Mouse (Mus musculus) heart, embryonic 10.5 days (tissue): ENCODE measurements around the gene Eif2ak2. TPM values are rescaled to one million over a fixed set of nuclear protein-coding genes. Genes with fewer than 3 reads are reported as not detected.

Experiments
- DNase-seq: peaks from one replicate; pipeline ENCODE4 v3.0.0-alpha.2; 2017; ENCODE audit warnings: low spot score
- H3K27ac ChIP-seq: fragments of 300-500 bp; sonication (generic); 2 replicates; pipeline ENCODE4 v1.5.1; 2016; ENCODE audit warnings: mild to moderate bottlenecking
- H3K27me3 ChIP-seq: fragments of 300-500 bp; sonication (generic); 2 replicates; pipeline ENCODE4 v1.6.1; 2016; ENCODE audit warnings: mild to moderate bottlenecking; ENCODE audit not compliant: poor library complexity, insufficient read depth, severe bottlenecking
- H3K36me3 ChIP-seq: fragments of 300-500 bp; sonication (generic); 2 replicates; pipeline ENCODE4 v1.6.1; 2016; ENCODE audit warnings: mild to moderate bottlenecking, moderate library complexity
- H3K4me1 ChIP-seq: fragments of 300-500 bp; sonication (generic); 2 replicates; pipeline ENCODE4 v1.6.1; 2016; ENCODE audit warnings: mild to moderate bottlenecking
- H3K4me3 ChIP-seq: fragments of 300-500 bp; sonication (generic); 2 replicates; pipeline ENCODE4 v1.5.1; 2016; ENCODE audit warnings: mild to moderate bottlenecking, moderate library complexity
- H3K9me3 ChIP-seq: fragments of 300-500 bp; sonication (generic); 2 replicates; pipeline ENCODE4 v1.6.1; 2016; ENCODE audit warnings: mild to moderate bottlenecking, moderate library complexity
- polyA plus RNA-seq: library from polyadenylated mRNA; unstranded; fragments of >200 nt; fragmentation: Nextera tagmentation; extraction: Ambion mirVana; gene quantifications from 2 replicates; pipeline ENCODE4 v1.2.1, GENCODE M21; 2016

The Eif2ak2 gene
- polyA plus RNA-seq, 1 experiment from 2014 or later, result 7.3 TPM

DNA sequence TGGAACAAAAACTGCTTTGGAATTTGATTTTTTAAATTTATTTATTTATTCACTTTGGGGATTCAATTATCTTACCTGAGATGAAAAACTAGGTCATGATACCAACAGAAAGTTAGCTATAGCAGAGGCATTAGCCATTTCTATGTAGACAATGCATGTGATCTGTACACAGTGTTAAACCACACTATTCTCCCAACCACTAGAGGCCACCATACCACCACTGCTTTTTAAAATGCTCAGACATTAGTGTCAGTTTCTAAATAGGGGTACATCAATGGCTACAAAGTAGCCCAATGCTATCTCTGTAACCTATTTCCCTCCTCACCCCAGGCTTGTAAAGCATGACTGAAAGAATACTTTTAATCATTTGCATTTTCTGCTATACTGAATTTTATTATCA is 73.4 kb downstream of the Eif2ak2 start:
- Histone ChIP-seq H3K4me1 (no peaks in the 10 kb centered on the region), H3K4me3 (no peak overlapping the region), H3K27ac (no peak overlapping the region), H3K9me3 (no peaks in the 10 kb centered on the region), H3K27me3 (no peaks in the 10 kb centered on the region), H3K36me3 (peaks cover 42% of the 10 kb centered on the region)
- DNase-seq, result no peak

Other genes with a start within 250 kb of the Eif2ak2 start
- gene Strn, start 145.4 kb downstream of the Eif2ak2 start, polyA plus RNA-seq, result 8.5 and 12.6 TPM in 2 replicates
- 16.2 and 20.1 TPM in 2 replicates for gene Heatr5b, start 47.2 kb downstream of the Eif2ak2 start, polyA plus RNA-seq
- gene Gpatch11, start 47.0 kb downstream of the Eif2ak2 start, polyA plus RNA-seq, result 32.8 and 33.3 TPM in 2 replicates
- 0.06 and 0.10 TPM in 2 replicates for gene Sult6b1, start 24.4 kb upstream of the Eif2ak2 start, polyA plus RNA-seq
- gene Cebpzos, start 33.9 kb upstream of the Eif2ak2 start, polyA plus RNA-seq, result 76.7 and 84.9 TPM in 2 replicates
- 34.5 and 42.4 TPM in 2 replicates for gene Cebpz, start 54.5 kb upstream of the Eif2ak2 start, polyA plus RNA-seq
- 62.8 and 71.3 TPM in 2 replicates for gene Ndufaf7, start 54.6 kb upstream of the Eif2ak2 start, polyA plus RNA-seq
- 32.3 and 32.8 TPM in 2 replicates for gene Prkd3, start 138.2 kb upstream of the Eif2ak2 start, polyA plus RNA-seq
- gene Qpct, start 169.3 kb upstream of the Eif2ak2 start, polyA plus RNA-seq, result 13.3 and 25.5 TPM in 2 replicates